8 mouse cellular contexts compared by ENCODE assay signal in genomic region chr1:166001904-166002489, GRCm38 (mm10). TPM values are rescaled to one million over a fixed set of nuclear protein-coding genes. Genes with fewer than 3 reads are reported as not detected.
A peak's percentile ranks its signal among the peaks of the same experiment; 100 is the strongest.
DNase-seq lines count a peak whose midpoint lies in the region; ATAC-seq lines count a peak whose summit lies in the region.

No protein-coding gene starts in this region.

- no peaks in the 10 kb centered on the region for H3K9me3 ChIP-seq in forebrain, embryonic 14.5 days (replicated peaks; ENCODE audit: control insufficient read depth, low read length)

- H3K27me3 ChIP-seq in forebrain, embryonic 14.5 days (replicated peaks; ENCODE audit: control insufficient read depth, insufficient read depth, low read length) = no peaks in the 10 kb centered on the region

- H3K36me3 ChIP-seq in forebrain, embryonic 14.5 days (ENCODE audit: control insufficient read depth, insufficient read depth, low read length) = no peaks in the 10 kb centered on the region

- peak; percentile 73 for DNase-seq in adrenal gland, postnatal 10 days
- DNase-seq in adrenal gland, adult 8-10 months = no peak
- DNase-seq in left cerebral cortex, adult 18-20 months (ENCODE audit: low spot score in 2 of 2) = peak; percentile 36 to 42
- DNase-seq in left cerebral cortex, adult 11 months (ENCODE audit: low spot score) = no peak
- DNase-seq in forebrain, embryonic 14.5 days (ENCODE audit: low spot score) = no peak
- peak; percentile 57 for DNase-seq in left cerebral cortex, postnatal 4 days
- no peak for DNase-seq in layer of hippocampus, postnatal 14 days (ENCODE audit: low spot score in 2 of 2)

- peak overlapping the region; percentile 98 for H3K4me3 ChIP-seq in forebrain, embryonic 14.5 days (ENCODE audit: low read depth, low read length)

- peak overlapping the region; percentile 85 for H3K4me2 ChIP-seq in forebrain, embryonic 14.5 days (ENCODE audit: low read length)

- H3K9ac ChIP-seq in forebrain, embryonic 14.5 days (ENCODE audit: low read length) = peak overlapping the region; percentile 99

- H3K27ac ChIP-seq in forebrain, embryonic 14.5 days (ENCODE audit: low read depth, low read length) = peak overlapping the region; percentile 95

- WGBS in forebrain, embryonic 14.5 days = 0% methylated on average over 33 of the region's 70 CpGs

- ATAC-seq in forebrain, embryonic 14.5 days = peak; percentile 43
- ATAC-seq in megakaryocyte progenitor cell, adult 5-6 weeks (replicated peaks; ENCODE audit: poor library complexity) = peak; percentile 2

- intact Hi-C loops in left cerebral cortex, postnatal 4 days (cut with DNase I) = loop anchor here (5.0 kb wide), 2 partner anchors 150 to 225 kb away; no protein-coding TSS in a partner anchor

- H3K4me1 ChIP-seq in forebrain, embryonic 14.5 days (ENCODE audit: control insufficient read depth, insufficient read depth, low read length) = peaks cover 24% of the 10 kb centered on the region; the same call in 1 of the 2 replicates

RNA-seq across cellular contexts. Expression of gene Pou2f1, which starts 0.5 kb away (rescaled TPM):
- total RNA-seq in adrenal gland, postnatal 10 days (2021) = 10 to 100 TPM; 11.3 to 17.5 TPM
- 10 to 100 TPM; 10.6 to 23.3 (median 15.2) TPM for total RNA-seq in adrenal gland, adult 8-10 months (2022)
- total RNA-seq in left cerebral cortex, adult 18-20 months (2021) = 10 to 100 TPM; 17.4 to 19.6 TPM
- polyA plus RNA-seq in forebrain, embryonic 14.5 days (2014; fragmentation: Nextera tagmentation; extraction: Ambion mirVana) = 14.8 and 22.8 TPM in 2 replicates
- total RNA-seq in left cerebral cortex, postnatal 4 days (2021) = 10 to 100 TPM; 27.6 to 29.4 TPM
- total RNA-seq in megakaryocyte progenitor cell, adult 5-6 weeks (2015) = 23.9 and 28.5 TPM in 2 replicates
- total RNA-seq in megakaryocyte progenitor cell, adult 5-6 weeks (2017) = 17.3 and 23.5 TPM in 2 replicates
- total RNA-seq in layer of hippocampus, postnatal 14 days (2021) = 10 to 100 TPM; 16.6 to 17.7 TPM

Comparison
In these comparisons a context has a peak if more than half of its experiments do, and no peak if none do; other contexts are left out.
1. DNase-seq: peak in adrenal gland, postnatal 10 days (single experiment), left cerebral cortex, adult 18-20 months (2 of 2) and left cerebral cortex, postnatal 4 days (single experiment); none in adrenal gland, adult 8-10 months (single experiment), left cerebral cortex, adult 11 months (single experiment), forebrain, embryonic 14.5 days (single experiment) and layer of hippocampus, postnatal 14 days (0 of 2).